Mouse (Mus musculus) testis, postnatal 14 days (tissue): Measurements from ENCODE around the gene Arhgap33.
A peak's percentile ranks its signal among the peaks of the same experiment; 100 is the strongest.

Experiments used
- DNase-seq: peaks from one replicate; pipeline ENCODE4 v3.0.0; 2021; ENCODE audit warnings: low spot score

Gene Arhgap33

DNA sequence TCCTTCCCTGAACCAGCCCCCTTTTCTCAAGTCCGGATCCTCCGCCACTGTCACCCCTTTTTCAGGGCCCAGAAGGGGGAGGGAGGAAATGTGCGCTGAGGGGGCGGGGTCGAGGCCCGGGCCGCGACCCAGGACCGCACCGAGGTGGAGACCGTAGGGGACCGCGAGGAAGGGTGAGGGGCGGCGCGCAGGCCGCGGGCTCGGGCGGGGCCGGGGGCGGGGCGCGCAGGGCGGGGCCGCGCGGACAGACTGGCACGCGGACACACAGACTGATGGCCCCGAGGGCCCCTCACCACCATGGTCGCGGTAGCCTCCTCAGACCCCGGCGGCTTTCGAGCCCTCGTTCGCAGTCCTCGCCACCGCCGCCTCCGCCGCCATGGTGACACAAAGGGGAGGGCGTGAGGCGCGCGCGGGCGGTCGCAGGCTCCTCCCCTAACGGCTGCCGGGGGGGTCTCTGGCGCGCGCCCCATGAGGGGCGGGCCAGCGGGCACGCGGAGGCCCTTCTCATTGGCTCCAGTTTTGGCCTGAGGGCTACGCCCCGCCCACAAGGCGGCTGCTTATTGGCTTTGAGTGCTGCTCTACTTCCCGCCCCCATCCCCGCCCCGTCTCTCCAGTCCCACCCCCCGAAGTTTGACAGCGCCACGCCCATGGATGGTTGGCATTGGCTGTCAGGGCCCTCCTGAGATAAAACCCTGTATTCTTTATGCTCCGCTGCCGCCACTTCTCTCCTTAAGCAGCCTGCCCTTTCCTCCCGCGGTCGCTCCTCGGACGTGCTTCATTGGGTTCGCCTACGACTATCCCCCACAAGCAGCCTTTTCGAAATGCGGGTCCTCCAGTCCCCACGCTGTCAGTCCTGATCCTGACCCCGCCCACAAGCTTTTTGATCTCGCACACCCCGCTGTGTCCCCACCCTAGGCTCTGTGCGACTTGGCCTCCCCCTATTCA, at the start of gene Arhgap33:
Gene Arhgap33 (minus strand): TSS at position 428 of the 945 bp plus-strand sequence.
- peak; percentile 97 for DNase-seq

- no peak for DNase-seq
Observed at GRCm38 (mm10) chr7:30584339-30584738, 49.5 kb upstream of the Arhgap33 start.

- DNase-seq: no peak
Observed at GRCm38 (mm10) chr7:30581547-30581946, 46.7 kb upstream of the Arhgap33 start.

DNA sequence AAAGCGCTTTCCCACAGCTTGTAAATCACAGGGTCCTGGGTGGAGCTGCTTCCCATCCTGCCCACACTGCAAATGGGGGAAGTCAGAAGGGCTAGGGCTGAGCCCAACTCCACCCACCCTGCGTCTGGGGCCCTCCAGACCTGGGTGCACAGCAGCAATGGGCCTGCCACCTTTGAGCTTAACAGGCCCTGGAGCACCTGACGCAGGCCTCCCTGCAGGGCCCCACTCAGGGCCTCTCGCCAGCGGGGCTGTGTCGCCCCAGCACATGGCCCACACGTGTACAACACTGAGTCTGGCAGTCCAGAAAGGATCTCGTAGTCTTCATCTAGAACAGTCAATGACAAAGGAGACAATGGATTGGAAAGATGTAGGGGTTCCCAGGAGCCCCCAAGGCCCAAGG, 45.1 kb upstream of the Arhgap33 start:
- no peak for DNase-seq

GRCm38 (mm10) chr7:30572969-30573368, 38.1 kb upstream of the Arhgap33 start:
- peak; percentile 66 for DNase-seq

DNA sequence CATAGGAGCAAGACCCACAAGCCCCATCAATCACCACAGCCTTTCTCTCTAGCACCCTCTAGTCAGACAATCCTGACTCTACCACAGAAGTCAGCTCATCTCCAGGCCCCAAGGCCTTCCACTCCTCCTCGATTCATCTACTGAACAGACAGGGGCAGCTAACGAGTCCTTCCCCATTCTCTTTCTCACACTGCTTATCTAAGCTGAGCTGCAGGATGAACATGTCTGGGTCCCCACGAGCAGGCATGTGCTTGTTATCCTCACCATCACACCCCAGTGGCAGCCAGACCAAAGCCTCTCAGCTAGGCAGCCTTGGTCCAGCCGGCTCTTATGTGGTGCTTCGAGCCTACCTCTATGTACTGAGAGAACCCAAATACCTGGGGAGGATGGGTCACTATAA, 37.5 kb upstream of the Arhgap33 start:
- DNase-seq: no peak

DNA sequence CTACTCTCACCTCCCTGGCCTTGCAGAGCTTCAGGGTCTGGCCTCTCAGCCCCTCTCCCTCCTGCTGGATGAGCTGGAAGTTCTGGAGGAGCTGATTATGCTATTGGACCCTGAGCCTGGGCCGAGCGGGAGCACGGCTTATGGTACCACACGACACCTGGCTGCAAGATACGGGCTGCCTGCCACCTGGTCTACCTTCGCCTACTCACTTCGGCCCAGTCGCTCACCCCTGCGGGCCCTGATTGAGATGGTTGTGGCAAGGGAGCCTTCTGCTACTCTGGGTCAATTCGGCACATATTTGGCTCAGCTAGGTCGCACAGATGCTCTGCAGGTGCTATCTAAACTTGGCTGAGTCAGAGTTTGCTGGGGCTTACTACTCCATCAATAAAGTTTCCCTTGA, 32.7 kb upstream of the Arhgap33 start:
- no peak for DNase-seq

GRCm38 (mm10) chr7:30566033-30566432, 31.2 kb upstream of the Arhgap33 start:
- no peak for DNase-seq

DNA sequence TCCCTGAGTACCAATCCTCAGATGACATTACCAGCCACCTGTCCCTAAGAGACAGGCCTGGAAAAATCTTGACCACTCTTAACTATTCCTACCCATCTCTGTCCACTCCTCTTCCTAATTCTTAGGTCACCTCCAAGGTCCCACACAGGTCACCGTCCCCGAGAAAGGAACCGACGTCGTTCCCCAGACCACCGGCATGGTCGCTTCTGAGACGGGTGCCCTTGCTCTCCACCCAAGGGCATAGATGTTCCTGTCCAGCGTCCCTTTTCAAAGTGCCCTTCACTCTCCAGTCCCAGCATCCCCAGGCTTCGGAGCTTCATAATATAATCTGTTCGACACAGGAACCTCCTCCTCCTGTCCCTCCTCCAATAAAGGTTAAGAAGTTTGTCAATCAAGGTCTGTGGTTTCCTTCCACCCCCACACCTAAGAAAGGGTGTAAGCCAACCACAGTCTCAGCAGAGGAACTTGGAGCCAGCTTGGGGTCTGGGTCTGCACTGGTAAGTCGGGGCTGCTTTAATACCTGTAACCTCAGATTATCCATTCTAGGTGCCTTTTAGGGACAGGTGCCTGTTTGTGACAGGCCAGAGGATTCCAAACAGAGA, 30.2 kb upstream of the Arhgap33 start, which contains the start of gene Igflr1:
Gene Igflr1 (plus strand): TSS at position 458 of the 602 bp plus-strand sequence.
- DNase-seq: peak; percentile 15

DNA sequence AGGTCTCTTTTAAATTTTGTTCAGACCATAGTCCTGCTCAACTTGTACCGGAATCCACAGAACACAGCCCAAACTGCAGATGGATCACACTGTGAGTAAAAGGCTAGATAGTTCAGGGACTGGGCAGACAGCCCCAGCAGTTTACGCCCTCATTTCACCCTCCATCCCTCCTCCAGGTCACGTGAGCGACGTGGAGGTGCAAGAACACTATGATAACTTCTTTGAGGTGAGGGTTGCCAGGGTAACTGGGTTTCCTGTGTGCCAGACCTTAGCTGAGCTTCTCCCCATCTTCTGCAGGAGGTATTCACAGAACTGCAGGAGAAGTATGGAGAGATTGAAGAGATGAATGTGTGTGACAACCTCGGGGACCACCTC, 29.0 kb upstream of the Arhgap33 start:
- DNase-seq: no peak

- DNase-seq: peak; percentile 97
Observed at GRCm38 (mm10) chr7:30563117-30563905, 28.5 kb upstream of the Arhgap33 start, which contains the start of the genes U2af1l4, Gm49396 and Psenen. Gene U2af1l4 (plus strand): TSS chr7:30563301. Gene Gm49396 (plus strand): TSS chr7:30563344. Gene Psenen (minus strand): TSS chr7:30563627.

DNA sequence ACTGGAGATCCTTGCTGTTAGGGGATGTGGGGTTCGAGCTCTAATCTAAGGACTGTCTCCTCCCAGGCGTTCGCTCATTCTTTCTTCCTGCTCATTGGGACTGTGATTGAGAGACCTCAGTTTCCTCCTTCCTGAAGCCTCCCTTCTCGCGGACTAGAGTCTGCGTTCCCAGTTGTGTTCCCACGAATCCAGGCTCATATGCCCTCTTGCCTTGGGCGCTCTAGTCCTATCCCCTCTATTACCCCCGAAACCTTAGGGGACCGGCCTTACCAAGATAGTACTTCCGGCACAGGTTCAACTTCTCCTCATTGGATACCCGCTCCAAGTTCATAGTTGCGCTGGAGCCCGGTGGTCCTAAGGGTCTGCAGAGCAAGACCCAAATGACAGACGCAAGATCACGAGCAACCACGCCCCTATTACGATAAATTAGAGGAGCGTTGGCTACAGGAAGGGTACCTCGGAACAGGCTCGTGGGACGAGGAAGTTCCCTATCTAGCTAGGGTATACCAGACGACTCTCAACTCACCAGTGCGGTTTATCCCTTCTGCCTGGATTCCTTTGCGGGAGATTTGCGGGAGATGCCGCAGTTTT, 27.8 kb upstream of the Arhgap33 start:
- peak; percentile 66 for DNase-seq

GRCm38 (mm10) chr7:30560296-30560695, 25.4 kb upstream of the Arhgap33 start:
- DNase-seq: no peak

DNA sequence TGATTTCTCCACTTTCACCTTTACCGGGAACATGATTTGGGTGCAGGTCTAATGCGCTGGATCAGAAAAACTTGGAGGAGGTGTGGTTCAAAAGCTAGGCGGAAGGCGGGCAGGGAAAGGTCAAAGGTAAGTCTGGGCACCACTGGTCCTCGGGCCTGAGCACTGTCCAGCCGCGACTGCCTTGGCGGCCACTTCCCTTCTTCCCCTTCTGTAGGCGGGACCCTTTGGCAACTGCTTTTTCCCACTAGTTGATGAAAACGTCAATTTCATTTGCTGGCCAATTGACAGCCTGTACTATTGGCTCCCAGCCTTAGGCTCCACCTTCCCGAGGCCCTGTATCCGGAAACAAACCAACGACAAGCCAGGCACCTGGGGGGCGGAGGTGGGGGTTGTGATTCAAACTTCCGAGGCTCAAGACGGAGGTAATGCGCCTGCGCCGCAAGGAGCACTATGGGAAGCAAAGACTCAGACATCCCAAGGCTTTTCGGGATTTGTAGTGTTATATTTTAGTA, 24.6 kb upstream of the Arhgap33 start, which contains the start of gene Lin37:
Gene Lin37 (minus strand): TSS at position 396 of the 512 bp plus-strand sequence.
- DNase-seq: peak; percentile 96

DNA sequence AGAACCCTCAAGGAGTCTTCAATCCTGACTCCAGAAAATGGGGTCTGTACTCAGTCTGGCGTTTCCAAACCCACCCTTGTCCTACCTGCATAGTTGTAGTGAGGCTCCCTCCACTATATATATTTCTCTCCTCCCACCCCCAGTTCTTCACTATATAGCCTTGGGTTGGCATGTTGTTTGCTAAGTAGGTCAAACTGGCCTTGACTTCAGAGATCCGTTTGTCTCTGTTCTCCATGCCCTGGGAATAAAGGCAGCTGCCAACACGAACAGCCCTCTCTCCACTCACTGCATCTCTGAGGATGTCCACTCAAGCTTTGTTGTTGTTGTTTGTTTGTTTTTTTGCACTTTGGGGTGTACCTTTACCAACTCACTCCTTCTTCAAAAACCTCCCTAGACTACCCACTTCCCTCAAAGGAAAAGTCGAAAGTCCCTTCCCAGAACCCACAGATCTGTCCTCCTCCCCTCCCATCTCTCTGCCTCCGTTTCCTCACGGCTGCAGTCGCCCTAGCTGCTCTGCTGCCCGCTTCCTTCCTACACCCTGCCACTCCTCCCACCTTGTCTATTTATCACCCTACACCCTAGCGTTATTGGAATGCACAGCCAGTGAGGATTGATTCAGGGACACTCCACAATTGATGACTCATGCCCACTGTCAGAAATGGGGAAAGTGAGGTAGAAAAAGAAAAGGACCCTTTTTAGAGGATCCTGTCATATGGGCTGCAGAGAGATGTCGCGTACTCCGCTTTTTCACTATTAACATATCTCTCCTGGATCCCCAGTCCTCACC, 24.0 kb upstream of the Arhgap33 start:
- DNase-seq: no peak

DNA sequence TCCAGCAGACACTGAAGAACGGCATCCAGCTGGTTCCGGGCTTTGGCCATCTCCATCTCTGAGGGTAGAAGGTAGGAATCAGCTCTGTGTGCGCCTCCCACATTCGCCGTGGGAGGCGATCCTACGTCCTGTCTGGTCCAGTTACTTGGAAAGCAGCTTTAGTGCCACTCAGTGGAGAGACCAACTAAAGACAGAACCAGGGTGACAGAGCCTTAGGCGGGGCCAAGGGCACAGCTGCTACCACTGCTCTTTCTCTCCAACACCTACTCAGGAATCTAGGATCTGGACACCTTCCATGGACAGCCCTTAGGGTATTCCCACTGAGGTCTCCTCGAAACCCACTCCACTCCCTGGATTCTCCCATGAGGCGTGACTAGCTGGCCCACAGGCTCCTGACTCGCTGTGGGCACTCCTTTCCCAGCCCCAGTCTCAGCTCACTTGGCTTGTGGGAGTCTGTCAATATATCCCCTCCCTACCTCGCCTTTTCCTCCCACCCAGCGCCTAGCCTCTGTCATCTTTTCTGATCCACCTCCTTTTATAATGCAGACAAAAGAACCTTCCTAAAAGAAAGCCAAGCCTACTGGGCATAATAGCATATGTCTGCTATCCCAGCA, 23.1 kb upstream of the Arhgap33 start:
- DNase-seq: no peak

DNA sequence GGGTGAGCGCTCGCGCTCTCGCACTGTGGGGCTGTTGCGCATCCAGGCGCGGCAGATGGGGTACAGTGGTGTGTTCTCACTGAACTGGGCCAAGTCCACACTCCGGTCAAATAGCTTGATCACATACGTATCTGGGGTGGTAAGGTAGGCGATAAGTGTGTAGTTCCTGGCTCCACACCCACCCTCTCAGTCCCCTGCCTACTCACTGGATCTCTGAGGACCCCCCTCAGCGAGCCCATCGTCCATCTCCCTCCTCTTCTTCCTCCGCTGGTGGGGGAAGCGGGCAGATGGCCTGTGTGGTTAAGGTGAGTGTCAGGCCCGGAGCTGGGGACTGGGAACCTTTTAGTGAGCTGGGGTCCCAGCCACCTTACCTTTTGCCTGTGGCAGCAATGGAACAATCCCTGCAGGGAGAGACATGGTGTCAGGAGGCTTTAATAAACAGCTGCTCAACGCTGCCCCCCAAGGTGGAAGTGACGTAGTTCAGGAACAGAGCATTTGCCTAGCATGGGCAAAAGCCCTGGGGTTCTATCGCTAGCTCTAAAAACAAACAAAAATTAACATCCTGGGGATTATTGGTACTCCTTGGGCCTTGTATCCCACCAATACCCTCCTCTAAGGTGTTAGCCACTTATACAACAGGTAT, 22.2 kb upstream of the Arhgap33 start:
- no peak for DNase-seq

- DNase-seq: no peak
Observed at GRCm38 (mm10) chr7:30553810-30554584, 19.1 kb upstream of the Arhgap33 start.

- DNase-seq: no peak
Observed at GRCm38 (mm10) chr7:30553021-30553589, 18.2 kb upstream of the Arhgap33 start.
